Mouse (Mus musculus) heart, postnatal 10 days (tissue): Measurements from ENCODE around the gene Tada2a. TPM values are rescaled to one million over a fixed set of nuclear protein-coding genes. Genes with fewer than 3 reads are reported as not detected.

Source experiments
- DNase-seq, 2 experiments: peaks; one replicate each; pipeline ENCODE4 v3.0.0; 2021
- intact Hi-C: fragments of 180-260 bp; cut with DNase I; formaldehyde crosslinking; loops from one replicate; pipeline ENCODE4 v1.15.1; 2025
- total RNA-seq, 2 experiments: library from RNA; stranded (reverse); gene quantifications; 2 replicates each; pipeline ENCODE4 v1.2.3; 2021

Tada2a gene
- total RNA-seq, 2 experiments from 2014 or later: 8.4 to 8.8 TPM

- intact Hi-C loops: no loop called here
These were observed 12.0 kb downstream of the Tada2a start for GRCm38 (mm10) chr11:84117431-84117830.

DNA sequence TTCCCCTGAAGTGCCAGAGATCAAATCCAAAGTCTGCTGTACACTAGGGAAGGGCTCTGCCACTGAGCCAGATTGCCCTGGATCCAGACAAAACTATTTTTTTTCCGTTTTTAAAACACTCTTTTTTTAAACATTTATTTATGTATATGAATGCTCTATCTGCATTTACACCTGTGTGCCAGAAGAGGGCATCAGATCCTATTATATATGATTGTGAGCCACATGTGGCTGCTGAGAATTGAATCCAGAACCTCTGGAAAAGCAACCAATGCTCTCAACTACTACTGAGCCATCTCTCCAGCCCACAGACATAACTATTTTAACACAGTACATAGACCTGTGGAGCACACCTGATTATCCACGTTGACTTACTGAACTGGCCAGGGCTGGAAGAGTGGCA lies 13.2 kb downstream of the Tada2a start:
- intact Hi-C loops: no loop called here
- no peak for DNase-seq

More at GRCm38 (mm10) chr11:84117431-84117830, 12.0 kb downstream of the Tada2a start:
- DNase-seq: no peak

DNA sequence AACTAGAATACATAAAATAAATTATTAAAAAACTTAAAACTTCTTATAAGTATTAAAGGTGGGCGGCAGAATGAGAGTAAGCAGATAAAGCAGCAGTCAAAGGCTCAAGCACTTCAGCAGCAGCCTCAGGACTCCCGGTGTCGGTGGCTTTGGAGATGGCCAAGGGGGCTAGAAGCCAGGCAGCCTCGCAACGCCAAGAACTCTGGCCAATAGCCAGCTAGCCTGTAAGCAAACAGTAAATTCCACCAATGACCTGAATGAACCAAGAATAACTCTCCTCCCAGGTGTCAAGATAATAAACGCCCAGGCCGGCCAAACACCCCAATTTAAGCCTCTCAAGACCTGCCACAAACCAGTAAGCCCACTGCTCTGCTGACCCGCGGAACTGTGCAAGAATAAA lies 13.8 kb downstream of the Tada2a start:
- peak; percentile 52 to 55 for DNase-seq
- intact Hi-C loops: no loop called here

GRCm38 (mm10) chr11:84113623-84114022 lies 15.8 kb downstream of the Tada2a start:
- intact Hi-C loops: no loop called here
- no peak for DNase-seq

DNA sequence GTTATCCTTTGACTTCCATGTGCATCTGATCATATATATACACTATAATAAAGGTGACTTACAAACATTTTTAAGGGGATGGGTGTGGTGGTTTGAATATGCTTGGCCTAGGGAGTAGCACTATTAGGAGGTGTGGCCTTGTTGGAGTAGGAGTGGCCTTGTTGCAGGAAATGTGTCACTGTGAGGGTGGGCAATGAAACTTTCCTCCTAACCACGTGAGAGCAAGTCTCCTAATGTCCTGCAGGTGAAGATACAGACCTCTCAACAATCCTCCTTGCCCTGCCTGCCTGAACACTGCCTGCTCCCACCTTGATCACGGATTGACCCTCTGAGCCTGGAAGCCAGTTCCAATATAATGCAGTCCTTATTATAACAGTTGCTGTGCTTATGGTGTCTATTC lies 22.3 kb downstream of the Tada2a start:
- intact Hi-C loops: no loop called here
- no peak for DNase-seq

GRCm38 (mm10) chr11:84104036-84104435 lies 25.4 kb downstream of the Tada2a start:
- no peak for DNase-seq
- intact Hi-C loops: no loop called here

DNA sequence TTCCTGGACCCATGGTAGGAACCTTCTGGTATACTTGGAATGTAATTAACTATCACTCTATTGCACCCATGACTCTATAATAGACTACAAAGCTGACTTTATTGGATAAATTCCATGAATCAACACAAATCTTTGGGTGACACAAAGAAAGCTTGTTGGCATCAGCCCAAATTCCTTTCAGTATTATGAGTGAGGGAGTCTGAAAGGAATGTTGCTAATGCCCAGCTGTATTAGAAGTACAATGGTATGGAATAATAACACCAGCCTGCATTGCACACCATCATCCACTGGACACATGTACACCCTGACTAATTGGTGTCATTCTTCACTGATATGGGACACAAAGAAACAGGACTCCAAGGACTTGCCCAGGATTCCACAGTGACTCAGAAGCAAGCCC lies 28.2 kb downstream of the Tada2a start:
- DNase-seq: no peak
- intact Hi-C loops: no loop called here

GRCm38 (mm10) chr11:84097251-84097998 lies 32.0 kb downstream of the Tada2a start:
- DNase-seq: no peak
- intact Hi-C loops: no loop called here

DNA sequence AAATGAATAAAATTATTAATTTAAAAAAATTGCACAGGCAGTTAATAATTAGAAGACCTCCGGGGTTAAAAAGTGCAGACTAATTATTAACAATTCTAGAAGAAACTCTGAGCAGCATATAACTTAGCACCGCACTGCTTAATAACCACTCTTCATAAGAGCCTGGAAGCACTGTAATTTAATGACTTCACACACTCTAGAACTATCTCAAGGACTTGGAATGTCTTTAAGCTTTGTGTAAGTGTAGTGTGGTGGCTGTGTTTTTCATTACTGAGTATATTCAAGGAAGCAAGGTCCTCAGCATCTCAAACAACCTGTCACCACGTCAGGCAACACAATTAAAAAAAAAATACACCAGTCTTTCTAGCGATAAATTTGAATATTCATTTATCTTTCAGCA lies 34.3 kb downstream of the Tada2a start:
- intact Hi-C loops: no loop called here

GRCm38 (mm10) chr11:84090572-84090971 lies 38.8 kb downstream of the Tada2a start:
- no peak for DNase-seq
- intact Hi-C loops: no loop called here

More for the DNA sequence above, 34.3 kb downstream of the Tada2a start:
- DNase-seq: no peak

DNA sequence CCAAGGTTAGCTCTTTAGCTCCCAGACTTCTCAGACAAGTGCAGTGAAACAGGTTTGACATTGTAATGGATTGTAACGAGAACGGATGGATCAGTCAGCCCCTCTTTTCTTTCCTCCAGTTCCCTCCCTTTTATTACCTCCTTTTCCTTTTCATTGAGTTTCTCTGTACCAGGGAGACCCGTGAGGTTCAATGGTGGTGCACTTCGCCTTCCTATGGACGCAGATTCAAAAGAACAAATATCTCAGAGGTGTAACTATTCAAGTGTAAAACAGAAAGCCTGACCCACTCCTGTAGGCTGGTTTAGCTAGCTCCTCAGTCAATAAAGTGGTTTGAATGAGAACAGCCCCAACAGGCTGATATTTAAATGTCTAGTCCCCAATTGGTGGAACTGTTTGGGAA lies 47.5 kb downstream of the Tada2a start:
- intact Hi-C loops: no loop called here
- no peak for DNase-seq

- intact Hi-C loops: no loop called here
- no peak for DNase-seq
These were observed 49.1 kb downstream of the Tada2a start for GRCm38 (mm10) chr11:84080327-84080726.

GRCm38 (mm10) chr11:84079887-84080286 lies 49.5 kb downstream of the Tada2a start:
- peak in 1 of 2 experiments; percentile 23 for DNase-seq
- intact Hi-C loops: no loop called here

- intact Hi-C loops: no loop called here
- DNase-seq: no peak
These were observed 50.0 kb downstream of the Tada2a start for GRCm38 (mm10) chr11:84079361-84079760.

DNA sequence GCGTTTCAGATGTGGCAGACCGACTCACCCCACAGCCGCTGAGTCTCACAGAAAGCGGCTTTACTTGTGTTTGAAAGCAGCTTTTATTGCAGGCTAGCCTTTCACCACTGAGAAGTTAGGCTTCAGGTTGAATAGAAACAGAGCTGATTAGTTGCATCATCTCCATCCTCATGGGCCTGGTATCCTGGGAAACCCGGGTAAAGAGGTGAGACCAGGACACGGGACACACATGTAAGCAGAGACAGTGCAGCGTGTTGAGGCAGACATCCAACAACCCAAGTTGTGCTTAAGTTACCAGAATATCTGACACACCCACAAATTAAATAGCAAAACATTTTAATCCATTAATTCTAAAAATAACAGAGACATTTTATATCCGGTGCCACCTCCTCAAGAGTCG lies 50.8 kb downstream of the Tada2a start:
- DNase-seq: no peak
- intact Hi-C loops: no loop called here

DNA sequence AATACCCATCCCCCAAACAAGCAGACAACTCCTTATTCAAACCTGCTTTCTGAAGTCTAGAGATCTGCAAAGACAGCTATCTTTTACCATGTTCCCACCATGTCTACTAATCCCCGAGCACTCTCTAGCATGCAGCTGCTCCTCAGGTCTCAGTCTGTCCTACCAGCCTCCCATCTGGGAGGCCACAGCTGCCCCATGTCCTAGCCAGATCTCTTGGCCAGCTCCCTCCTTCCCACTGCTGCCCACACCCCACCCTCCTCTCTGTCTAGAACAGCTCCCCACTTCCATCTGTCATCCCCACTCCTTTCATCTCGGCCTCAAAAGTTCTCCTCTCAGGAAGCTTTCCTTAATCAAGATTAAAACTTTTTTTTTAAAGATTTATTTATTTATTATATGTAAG lies 52.4 kb downstream of the Tada2a start:
- no peak for DNase-seq
- intact Hi-C loops: no loop called here

DNA sequence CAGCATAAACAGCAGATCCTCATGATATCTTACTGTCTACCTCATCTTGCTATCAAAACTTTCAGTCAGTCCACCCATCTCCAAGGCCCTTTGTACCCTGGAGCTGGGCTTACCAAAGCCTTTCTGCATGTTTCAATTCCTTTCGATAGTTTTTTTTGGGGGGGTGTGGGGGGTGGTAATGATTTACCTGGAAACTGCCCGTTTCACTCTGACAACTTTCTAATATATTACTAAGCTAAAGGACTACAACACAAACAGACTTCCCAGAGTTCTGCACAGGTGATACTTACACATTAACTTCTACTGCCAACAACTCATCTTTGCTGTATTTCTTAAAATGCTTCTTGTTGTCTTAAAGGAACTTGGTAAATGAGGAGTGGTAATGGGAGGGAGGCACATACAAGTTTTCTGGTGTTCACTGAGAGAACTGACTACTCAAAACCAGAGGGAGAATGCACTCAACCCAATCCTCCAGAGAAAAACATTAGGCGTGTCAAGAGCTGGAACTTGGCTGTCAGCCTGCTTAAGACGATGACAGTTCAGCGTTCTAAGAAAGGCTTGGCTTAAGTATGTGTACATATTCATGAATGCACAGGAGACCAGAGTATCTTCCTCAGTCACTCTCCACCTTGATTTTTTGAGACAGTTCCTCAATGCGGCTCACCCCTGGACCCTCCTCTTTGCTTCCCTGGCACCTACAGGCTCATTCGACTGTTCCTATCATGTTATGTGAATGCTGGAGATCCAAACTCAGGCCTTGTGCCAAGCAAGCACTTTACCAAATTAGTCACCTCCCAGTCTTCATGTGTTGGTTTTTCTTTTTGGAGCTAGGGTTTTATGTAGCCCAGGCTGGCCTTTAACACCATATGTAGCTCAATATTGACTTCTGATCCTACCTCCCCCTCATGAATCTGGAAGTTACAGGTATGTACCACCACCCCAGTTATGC lies 55.3 kb downstream of the Tada2a start:
- peak; percentile 22 to 45 for DNase-seq
- intact Hi-C loops: no loop called here

DNA sequence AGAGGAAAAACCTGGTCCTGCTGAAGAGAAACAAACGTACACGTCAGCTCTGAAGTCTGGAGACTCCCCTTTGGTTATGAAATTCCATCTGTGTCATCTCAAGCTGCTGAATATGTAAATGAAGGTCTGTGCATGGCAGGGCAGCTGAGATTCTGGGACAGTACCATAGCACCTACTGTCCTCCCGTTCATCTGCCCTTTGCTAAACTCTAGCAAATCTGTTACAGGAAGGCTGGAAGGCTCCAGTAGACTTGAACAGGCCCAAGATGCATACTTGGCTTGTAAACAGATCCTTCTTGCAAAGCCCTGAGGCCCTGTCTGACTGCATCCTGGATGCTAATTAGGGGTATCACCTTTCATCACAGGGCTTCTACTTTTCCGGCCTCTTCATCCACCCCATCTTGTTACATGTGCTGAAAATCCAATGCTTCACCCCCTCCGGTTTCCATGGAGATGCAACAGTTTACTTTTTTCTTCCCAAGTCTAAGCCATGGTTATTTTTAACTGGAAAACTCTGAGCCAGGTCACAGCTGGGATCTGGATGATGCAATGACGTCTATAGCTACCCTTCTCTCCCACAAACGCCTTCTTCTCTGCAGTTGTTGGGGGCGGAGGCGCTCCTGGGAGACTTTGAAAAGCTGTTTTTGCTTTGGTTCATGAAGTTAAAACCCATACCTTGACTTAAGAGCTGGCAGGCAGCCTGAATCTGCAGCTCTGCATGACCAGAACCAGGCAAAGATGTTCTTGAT lies 56.3 kb downstream of the Tada2a start:
- DNase-seq: peak; percentile 59 to 64
- intact Hi-C loops: no loop called here

- intact Hi-C loops: loop anchor here (5.0 kb wide), 1 partner anchor 58 kb away; the partner anchor contains the start of genes Acaca and Tada2a
- DNase-seq: no peak
These were observed 60.4 kb downstream of the Tada2a start, which contains the start of gene Dusp14 for GRCm38 (mm10) chr11:84069034-84069370. Dusp14 (minus strand) TSS chr11:84069261.

DNA sequence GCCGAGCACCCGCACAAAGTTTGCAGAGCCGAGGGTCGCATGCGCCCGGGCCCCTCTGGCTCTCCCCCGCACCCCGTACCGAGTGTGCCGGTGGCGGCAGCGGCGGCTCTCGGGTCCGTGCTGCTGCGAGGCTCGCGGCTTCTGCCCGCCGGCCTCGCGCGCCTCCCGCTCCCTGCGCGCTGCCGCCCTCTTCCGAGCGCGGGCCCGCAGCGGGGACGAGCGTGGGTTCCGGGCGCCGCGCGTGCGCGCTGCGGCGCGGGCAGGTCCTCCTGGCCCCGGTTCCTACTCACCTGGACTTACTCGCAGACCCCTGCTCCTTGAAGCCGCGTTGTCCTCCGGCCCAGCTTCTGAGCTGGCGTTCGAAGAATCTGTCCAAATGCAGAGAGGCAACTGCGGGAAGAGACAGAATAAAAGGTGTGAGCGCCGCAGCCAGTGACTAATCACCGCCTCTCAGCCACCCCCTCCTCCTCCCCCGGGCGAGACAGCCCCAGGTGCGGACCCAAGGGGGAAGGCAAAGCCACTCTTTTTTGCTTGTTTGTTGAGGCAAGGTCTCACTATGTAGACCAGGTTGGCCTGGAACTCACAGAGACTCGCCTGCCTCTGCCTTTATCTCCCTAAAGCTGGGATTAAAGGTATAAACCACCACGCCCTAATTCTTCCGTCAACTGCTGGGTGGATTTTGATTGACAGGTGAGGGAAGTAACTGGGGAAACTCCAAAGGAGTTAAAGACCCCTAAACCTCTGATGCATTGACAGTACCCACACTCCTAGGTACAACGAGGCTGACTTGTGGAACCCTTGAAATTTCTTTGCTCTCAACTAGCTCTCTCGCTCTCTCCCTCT lies 61.0 kb downstream of the Tada2a start:
- DNase-seq: peak; percentile 48 to 56
- intact Hi-C loops: loop anchor here (5.0 kb wide), 1 partner anchor 59 kb away; the partner anchor contains the start of genes Acaca and Tada2a
